Mouse (Mus musculus): ENCODE data around the gene Cdk10.
"Not testable (repeated sequence)": the region's sequence is repeated elsewhere in the genome, so short reads cannot be mapped to it uniquely, and the experiment has no call there.

Cdk10 gene

DNA sequence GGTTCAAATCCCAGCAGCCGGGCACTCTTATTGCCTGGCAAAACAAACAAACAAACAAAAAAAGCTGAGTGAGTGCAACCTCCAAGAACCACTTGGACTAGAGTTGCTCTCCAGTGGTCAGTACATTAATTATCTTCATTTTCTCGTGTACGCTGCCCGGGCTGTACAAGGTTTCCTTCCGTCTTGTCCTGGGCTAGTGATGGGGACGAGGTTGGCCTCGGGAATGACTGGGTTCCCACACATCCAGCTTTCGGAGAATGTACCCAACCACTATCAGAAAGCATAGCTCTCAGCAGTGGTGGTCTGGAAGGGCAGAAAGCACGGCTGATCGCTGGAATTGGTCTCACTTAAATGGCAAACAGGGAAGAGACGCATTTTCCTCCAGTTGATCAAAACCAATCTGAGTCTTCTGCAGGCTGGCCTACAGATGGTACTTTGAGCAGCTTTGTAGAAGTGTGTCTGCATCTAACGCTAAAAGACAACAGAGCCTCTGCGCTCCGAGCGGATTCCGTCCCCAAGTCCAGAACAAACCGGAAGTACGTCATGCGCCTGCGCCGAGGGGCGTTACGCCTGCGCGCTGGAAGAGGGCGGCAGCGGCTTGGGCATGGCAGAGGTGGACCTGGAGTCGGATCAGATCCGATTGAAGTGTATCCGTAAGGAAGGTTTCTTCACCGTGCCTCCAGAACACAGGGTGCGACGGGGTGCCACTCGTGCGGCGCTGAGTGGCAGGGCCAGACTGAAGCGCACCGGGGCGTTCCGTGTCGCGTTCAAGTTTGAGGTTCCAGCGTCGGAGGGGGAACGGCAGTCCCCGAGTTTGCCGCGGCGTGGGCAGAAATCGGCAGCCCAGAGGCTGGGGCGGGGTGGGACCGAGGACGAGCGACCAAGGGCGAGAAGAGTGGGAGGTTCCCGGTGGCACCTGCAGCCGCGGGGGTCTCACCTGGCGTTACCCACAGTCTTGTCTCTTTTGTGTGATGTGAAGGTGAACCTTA, at the start of gene Cdk10:
Gene Cdk10 (plus strand): TSS at position 565 of the 989 bp plus-strand sequence.
- DNase-seq (ENCODE audit: low spot score), result peak; percentile 99

DNA sequence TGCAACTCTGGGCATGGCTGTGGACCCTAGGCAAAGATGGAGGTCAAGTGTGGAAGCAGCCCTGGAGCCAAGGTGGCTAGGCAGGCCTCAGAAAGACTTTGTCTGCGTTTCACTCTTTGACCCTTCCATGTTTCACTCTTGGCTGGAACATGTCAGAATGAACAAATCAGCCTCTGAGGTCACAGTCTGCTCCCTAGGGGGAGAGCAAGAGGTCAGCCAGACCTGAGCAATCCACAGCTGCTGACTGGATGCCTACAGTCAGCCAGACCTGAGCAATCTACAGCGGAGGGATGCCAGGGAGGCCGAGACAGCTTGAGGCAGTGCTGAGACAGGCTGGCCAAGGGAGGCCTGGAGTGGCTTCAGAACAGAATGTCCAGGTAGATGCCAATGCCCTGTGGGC, 43.3 kb upstream of the Cdk10 start:
- peak; percentile 84 for DNase-seq (ENCODE audit: low spot score)

DNA sequence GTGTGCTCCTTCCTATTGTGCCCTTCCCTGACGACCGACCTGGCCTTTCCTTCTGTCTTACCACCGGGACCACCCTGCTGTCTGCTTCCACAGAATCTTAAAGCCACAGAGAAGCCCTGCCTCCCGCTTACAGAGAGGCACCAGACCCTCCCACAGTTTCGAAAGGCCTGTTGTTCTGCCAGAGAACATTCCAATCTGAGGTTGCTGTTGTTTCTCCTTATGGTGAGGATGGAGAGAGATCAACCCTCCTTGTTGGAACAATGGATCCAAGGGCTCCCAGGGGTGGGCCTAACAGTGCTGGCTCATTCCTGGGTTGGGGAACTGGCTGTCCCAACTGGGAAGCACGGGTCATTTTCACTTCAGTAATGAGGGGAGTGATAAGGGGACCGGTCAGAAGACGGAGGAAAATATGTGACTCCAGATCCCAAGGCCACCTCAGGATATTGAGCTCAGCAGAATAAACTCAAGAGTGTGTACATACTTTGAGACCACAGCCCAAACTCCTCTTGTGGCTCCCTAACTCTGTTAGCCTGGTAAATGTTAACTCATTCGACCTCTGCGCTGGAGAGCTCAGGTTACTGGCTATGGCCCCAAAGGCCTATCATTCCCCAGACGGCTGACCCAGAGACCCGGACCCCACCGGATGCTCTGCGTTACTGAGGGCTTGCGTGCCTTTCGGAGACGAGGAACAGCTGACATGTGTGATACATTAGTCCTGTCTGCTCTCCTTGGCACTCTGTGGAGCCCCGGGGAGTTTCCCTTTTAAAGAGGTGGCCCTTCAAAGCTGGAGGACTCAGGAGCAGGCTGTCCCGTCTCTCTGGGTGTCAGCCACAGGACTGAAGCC, 38.9 kb upstream of the Cdk10 start, which contains the start of gene Dpep1:
Gene Dpep1 (plus strand): TSS at position 677 of the 844 bp plus-strand sequence.
- DNase-seq (ENCODE audit: low spot score), result peak; percentile 77

DNA sequence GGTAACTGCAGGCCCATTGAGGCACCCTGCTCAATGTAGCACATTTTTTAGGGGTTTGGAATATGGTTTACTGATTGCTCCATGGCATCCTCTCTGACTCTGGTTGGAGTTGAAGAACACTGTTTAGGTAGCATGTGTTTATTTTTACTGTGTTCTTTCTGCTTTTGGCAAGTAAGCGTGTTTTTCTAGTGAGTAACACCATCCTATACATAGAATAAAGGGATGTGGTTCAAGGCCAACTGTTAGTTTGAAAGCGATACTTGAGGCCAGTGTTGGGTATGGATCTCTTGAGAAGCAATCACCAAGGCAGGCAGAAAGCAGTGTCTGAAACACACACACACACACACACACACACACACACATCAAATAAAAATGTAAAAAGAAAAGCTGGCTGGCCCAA, 36.6 kb upstream of the Cdk10 start:
- DNase-seq (ENCODE audit: low spot score), result no peak

DNA sequence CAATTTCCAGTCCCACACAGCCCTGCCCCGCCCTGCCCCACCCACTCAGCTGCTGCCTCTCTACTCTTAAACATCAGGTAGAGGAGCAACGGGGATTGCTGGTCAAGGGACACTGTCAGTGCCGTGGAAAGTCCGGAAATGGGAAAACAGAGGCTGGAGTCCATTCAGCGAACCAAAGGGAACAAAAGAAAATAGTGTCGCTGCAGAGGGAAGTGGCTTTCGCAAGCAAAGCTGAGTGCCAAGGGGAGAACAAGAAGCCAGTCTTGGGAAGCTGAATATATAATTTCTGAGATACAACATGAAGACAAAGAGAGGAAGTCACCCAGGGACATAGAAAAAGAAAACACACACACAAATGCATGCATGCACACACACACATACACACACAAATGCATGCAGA, 35.8 kb upstream of the Cdk10 start:
- DNase-seq (ENCODE audit: low spot score), result no peak

DNA sequence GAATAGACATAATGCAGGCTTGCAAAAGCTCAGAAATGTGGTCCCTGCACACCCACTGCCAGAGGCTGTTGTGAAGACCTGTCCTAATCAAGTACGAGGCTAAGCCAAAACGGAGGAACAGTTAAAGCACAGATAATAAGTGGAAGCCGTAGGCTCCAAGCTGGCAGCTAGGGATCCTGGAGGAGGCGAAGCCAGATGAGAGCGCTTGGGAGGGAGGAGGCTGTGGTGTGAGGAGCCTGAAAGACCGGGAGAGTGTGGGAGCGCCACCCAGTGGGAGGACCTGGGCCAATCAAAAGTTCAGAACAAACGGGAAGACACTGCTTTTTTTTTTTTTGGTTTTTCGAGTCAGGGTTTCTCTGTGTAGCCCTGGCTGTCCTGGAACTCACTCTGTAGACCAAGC, 34.0 kb upstream of the Cdk10 start:
- DNase-seq (ENCODE audit: low spot score), result peak; percentile 91

DNA sequence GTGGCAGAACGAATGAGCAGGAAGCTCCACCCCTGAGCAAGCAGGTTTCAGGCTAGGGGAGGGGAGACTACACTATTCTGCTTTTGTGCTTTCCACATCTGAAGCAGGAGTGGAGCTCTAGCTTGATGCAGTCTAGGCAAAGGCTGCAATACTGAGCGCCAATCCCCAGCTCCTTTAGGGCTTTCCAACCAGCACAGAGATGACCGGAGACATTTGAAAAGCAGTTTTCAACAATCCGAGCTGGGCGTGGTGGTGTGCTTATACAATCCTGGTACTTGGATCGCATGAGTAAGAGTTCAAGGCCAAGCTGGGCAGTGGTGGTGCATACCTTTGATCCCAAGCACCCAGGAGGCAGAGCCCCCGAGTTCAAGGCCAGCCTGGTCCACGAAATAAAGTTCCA, 32.7 kb upstream of the Cdk10 start:
- DNase-seq (ENCODE audit: low spot score), result no peak

DNA sequence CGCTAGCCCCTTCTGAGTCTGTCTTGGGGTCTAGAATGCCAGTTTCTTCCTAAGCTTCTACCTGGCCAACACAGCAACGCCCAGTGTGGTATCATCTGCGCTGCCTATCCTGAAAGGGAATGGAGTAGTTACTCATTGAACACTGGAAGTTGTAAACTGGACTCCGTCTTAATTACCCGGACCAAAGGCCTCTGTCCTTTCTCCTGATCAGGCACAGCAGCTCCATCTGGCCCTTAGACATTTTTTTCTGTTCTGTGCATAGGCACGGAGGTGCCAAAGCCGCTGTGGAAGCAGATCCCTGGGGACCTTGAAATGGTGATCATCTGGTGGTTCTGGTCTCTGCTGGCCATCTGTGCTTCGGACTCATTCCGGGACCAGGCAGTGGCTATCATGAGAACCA, 30.9 kb upstream of the Cdk10 start:
- no peak for DNase-seq (ENCODE audit: low spot score)

DNA sequence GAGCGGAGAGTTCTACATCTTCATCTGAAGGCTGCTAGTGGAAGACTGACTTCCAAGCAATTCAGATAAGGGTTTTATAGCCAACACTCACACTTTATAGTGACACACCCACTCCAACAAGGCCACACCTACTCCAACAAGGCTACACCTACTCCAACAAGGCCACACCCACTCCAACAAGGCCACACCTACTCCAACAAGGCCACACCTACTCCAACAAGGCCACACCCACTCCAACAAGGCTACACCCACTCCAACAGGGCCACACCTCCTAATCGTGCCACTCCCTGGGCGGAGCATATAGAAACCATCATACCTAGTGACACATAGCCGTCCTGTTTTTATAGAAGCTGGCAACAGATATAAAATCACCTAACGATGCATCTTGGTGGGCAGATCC, 27.6 kb upstream of the Cdk10 start:
- DNase-seq (ENCODE audit: low spot score), result not testable (repeated sequence)

DNA sequence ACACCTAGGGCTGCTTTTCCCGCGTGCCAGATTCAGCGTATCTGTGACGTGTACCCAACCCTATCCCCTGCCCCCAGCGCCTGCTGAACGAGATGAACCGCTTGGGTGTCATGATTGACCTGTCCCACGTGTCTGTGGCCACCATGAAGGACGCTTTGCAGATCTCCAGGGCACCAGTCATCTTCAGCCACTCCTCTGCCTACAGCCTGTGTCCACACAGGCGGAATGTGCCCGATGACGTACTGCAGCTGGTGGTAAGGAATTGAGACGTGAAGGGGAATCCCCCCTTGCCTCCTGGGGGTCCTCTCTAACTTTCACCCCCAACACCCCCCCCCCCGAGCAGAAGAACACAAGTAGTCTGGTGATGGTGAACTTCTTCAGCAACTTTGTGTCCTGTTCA, 24.8 kb upstream of the Cdk10 start:
- DNase-seq (ENCODE audit: low spot score), result no peak

DNA sequence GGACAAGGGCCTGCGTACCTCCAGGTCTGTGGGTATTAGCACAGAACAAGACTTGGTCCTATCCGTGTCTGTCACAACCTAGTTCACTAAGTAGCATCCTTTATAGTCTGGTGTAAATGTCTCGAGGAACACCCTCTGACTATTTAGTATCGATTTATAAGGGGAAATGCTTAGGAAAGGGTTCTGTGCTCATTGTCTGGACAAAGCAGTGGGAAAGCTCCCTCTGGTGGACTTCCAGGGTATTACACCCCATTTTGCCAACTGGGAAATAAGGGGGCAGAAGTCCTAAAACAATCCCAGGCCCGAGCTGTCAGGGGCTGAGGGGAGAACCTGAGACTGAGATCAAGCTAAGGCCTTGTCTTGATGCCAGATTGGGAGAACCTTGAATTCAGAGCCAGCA, 22.4 kb upstream of the Cdk10 start:
- peak; percentile 77 for DNase-seq (ENCODE audit: low spot score)

DNA sequence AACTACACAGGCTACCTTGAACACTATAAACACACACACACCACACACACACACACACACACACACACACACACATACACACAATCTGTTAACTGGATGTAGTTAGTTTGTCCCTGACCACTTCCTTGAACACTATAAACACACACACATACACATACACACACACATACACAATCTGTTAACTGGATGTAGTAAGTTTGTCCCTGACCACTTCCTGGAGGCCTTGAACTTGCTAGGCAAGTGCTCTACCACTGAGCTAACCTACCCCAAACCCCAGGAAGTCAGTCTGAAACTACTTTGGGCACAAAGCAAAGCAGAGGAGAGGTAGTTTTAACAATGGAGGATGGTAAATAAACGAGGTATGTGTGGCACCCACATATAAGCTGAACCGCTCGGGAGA, 21.1 kb upstream of the Cdk10 start:
- DNase-seq (ENCODE audit: low spot score), result no peak

DNA sequence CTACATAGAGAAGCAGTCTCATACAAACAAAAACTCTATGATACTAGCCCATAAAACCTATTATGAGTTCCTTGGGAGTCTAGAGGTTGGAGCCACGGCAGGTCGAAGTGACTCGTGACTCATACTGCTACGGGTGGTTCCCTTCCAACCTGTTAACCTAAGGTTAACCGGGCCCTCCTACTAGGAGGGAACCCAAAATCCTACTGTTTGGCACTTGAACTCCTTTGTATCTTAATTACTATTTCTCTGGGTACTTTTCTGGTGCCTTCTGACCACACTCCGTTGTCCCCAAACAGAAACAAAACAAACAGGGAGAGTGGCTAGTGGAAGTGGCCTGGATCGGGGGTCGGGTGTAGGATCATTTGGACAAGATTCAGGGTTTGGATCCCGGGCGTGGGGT, 12.8 kb upstream of the Cdk10 start:
- DNase-seq (ENCODE audit: low spot score), result no peak

DNA sequence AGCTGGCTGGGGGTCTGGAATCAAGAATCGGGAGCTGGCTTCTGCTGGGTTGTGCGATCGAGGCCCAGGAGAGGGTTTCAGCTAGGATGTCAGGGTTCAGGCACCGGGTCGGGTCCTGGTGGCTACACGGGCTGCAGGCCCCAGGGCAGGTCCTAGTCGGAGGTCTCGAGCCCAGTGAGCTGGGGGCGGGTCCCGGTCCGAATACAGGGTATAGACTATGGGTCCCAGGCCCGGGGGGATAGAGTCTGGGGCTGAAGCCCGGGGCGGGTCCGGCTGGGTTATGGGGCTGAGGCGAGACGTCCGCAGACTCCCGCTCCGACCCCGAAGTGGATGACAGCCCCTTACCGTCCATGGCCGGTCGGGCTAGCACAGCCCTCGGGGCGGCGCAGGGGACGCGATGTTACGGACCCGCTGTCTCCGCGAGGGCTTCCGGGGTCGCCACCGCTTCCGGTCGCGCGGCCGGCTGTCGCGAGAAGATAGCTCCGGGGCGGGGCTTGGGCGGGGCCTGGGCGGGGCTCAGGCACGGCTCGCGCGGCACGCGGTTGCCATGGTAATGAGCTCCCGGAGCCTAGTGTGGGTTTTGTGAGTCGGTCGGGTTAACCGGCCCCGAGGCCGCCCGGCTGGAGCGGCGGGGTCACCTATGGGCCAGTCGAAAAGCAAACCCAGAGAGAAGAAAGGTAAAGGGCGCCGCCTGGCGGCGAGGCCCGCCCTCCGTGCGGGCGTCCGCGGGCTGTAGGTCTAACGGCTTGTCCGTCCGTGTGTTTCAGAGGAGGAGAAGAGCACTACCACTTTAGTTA, 12.1 kb upstream of the Cdk10 start, which contains the start of the genes Chmp1a and Spata33:
Gene Chmp1a (minus strand): TSS at position 443 of the 797 bp plus-strand sequence.
Gene Spata33 (plus strand): TSS at position 512 of the 797 bp plus-strand sequence.
- DNase-seq (ENCODE audit: low spot score), result peak; percentile 95

DNA sequence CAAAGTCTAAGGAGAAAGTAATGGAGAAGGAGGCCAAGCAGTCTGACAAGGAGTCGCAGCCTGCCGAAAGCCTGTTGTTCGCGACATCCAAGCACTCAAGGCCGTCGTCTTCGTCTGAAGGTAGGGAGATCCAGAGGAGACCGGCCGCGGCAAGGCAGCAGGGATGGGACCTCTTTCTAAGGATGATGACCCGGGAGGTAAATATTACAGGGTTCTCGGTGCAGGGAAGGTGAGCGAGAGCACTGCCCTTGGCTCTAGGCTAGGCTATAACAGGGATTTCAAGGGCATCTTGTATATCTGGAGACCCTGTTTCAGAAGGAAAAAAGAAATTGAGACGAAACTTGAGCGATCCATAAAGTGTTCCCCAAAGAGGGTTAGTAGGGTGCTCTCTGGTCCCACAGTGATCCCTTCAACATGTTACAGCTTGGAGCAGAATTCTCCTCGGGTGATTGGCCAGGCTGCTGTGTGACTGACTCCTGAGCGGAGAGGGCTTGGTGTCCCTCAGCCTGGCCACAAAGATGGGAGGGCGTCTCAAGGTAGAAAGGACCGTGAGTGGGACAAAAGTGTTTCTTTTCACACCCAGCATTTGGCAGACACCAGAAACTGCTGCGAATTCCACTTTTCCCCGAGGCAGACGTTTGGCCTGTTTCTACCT, 11.4 kb upstream of the Cdk10 start:
- peak; percentile 10 for DNase-seq (ENCODE audit: low spot score)

DNA sequence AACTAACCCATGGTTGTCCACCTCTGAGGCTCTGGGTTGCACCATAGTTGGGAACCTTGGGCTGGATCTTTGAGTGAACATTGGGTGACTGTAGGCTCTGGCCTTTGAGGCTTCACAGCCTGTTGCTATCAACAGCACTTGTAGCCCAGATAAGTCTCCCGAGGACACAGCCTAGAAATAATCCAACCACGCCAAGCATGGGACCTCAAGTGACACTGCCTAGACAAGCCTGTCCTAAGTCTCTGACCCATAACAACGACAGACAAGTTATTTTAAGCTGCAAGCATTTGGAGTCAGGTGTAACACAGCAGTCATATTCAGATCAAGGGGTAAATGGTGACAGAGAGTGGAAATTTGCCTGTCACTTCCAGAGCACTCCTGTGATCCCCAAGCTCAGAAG, 9.2 kb upstream of the Cdk10 start:
- DNase-seq (ENCODE audit: low spot score), result no peak

DNA sequence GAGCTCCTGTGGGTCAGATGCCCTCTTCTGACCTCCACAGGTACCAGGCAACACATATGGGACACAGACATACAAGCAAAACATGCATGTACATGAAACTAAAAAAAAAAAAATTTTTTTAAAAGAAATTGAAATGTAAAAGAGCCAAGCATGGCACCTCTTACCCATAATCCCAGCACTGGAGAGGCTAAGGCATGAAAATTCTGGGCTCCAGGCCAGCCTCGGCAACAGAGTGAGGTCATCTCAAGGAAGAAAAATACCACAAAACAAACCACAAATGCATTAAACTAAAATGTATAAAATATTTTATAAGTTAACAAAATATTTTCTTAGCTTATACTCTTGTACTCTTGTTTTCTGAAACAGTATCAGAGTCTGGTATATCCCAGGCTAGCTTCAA, 3.7 kb upstream of the Cdk10 start:
- DNase-seq (ENCODE audit: low spot score), result no peak

DNA sequence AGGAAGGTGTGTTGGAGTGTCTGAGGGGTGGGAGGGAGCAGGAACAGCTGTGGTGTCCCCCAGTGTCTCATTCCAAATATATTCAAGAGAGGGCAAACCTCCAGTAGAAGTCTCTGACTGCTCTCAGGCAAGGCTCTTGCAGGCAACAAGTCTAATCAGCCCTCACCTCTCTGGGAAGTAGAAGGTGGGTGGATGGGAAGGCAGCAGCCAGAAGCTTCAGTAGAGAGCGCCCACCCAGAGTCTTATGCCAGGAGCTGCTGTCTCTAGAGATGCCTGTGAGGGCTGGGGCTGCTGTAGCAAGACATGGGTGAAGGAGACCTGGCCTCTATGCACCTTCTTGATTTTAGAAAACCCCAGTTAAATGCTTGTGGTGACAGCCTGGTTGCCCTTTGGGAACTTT, 3.8 kb downstream of the Cdk10 start:
- no peak for DNase-seq (ENCODE audit: low spot score)

DNA sequence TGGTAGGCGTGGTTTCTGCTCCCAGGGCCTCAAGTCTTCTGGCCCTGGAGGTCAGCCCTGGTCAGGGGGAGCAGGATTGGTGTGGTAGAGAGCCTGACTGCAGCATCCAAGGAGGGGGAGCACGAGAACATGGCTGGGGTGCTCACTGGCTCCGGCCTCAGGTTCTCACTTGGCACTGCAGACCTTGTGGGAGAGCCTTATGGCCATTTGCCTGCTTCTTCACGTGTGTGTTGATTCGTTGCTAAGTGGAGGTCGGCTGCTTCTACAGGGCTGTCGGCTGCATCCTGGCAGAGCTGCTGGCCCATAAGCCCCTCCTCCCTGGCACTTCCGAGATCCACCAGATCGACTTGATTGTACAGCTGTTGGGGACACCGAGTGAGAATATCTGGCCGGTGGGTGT, 5.7 kb downstream of the Cdk10 start:
- not testable (repeated sequence) for DNase-seq (ENCODE audit: low spot score)

DNA sequence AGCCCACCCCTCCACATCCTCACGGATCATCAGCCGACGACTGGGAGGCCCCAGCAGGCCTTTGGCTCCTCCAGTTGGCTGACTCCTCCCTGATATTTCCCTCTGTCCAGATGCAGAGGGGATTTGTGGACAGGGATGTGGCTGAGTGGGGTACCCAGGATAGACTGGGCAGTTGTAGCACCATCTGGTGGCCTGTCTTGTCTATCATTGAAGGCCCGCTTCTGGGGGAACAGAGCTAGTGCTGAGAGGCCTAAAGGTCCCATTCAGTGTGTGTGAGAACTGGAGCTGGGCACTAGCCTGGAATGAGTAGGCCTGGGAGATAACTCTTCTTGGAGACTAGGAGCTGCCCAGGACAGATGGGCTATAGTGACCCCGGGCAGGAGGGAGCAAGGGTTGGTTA, 7.1 kb downstream of the Cdk10 start:
- DNase-seq (ENCODE audit: low spot score), result peak; percentile 27

DNA sequence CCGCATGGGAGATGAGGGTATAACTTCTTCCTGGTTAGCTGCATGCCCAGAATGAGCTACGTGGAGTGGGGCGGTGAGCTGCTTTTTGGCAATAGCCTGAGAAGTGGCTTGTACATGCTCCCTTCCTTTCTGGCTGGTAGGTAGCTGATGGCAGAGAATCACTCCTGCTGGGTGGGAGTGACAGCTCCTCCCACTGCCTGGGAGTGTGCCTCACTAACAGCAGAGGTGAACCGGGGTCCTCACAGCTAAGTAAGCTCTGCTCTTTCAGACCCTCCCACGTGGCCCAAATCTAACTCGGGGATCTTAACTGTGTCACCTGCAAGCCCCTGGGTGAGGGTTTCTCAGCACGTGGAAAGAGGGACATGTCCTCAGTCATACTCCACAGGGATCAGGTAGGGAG, 7.9 kb downstream of the Cdk10 start:
- DNase-seq (ENCODE audit: low spot score), result no peak
